ENCODE assay signal across 21 mouse cellular contexts in genomic region chr2:48449165-48449842, GRCm38 (mm10).
DNase-seq lines count a peak whose midpoint lies in the region; ATAC-seq lines count a peak whose summit lies in the region.
"Had no signal": no experiment of that assay in that cellular context is flagged by ENCODE, and none has a peak within 500 bp of the region (broad histone marks: within the 10 kb centered on the region; RNA-seq: fewer than 3 reads in every experiment).

No protein-coding gene starts in this region.

- H3K4me2 ChIP-seq in intestine, embryonic 16.5 days (ENCODE audit: low read depth, low read length): no peak overlapping the region
- H3K4me2 ChIP-seq: embryonic facial prominence, embryonic 13.5 days; heart, embryonic 11.5 days; heart, embryonic 15.5 days; hindbrain, embryonic 15.5 days had no signal

- no peak overlapping the region for H3K4me3 ChIP-seq in brown adipose tissue, adult 24 weeks (ENCODE audit: insufficient read depth, low read depth, low read length)
- no peak overlapping the region for H3K4me3 ChIP-seq in intestine, embryonic 16.5 days (ENCODE audit: low read length)
- H3K4me3 ChIP-seq: embryonic facial prominence, embryonic 13.5 days; heart, embryonic 15.5 days; hindbrain, embryonic 10.5 days; hindbrain, embryonic 15.5 days had no signal

- H3K27me3 ChIP-seq in intestine, embryonic 16.5 days (replicated peaks; ENCODE audit: control insufficient read depth, insufficient read depth, low read length): no peaks in the 10 kb centered on the region
- H3K27me3 ChIP-seq: embryonic facial prominence, embryonic 13.5 days; heart, embryonic 15.5 days; hindbrain, embryonic 15.5 days had no signal

- WGBS in intestine, embryonic 16.5 days: 75% methylated on average over 7 of the region's 7 CpGs

- H3K27ac ChIP-seq in brown adipose tissue, adult 24 weeks (replicated peaks; ENCODE audit: low read depth, low read length): 0 out of 2 replicates have a peak overlapping the region, but pooled peaks have one; percentile 4
- no peak overlapping the region for H3K27ac ChIP-seq in intestine, embryonic 16.5 days (ENCODE audit: low read length)
- H3K27ac ChIP-seq: embryonic facial prominence, embryonic 13.5 days; heart, embryonic 15.5 days; hindbrain, embryonic 10.5 days; hindbrain, embryonic 15.5 days had no signal

- H3K9ac ChIP-seq in intestine, embryonic 16.5 days (ENCODE audit: low read depth, low read length): no peak overlapping the region
- H3K9ac ChIP-seq: embryonic facial prominence, embryonic 13.5 days; heart, embryonic 15.5 days; hindbrain, embryonic 15.5 days had no signal

- peak; percentile 76 for ATAC-seq in megakaryocyte, adult 5-6 weeks (ENCODE audit: poor library complexity, severe bottlenecking)
- ATAC-seq in intestine, embryonic 16.5 days: no peak
- ATAC-seq: forebrain, embryonic 14.5 days; intestine, postnatal 0 days had no signal

- DNase-seq in adrenal gland, adult 8-10 months: peak; percentile 55
- DNase-seq in adrenal gland, adult 18-20 months (ENCODE audit: low spot score in 2 of 2): no peak
- DNase-seq in adrenal gland, postnatal 10 days: peak; percentile 20
- DNase-seq in heart, adult 8-10 months (ENCODE audit: low spot score): no peak
- DNase-seq: cerebellum, adult 11 months; cerebellum, adult 8-10 months; cerebellum, postnatal 25 days; gastrocnemius, postnatal 36 days; heart, adult 18-20 months; heart, postnatal 14 days; kidney, adult 8-10 months had no signal

- no peaks in the 10 kb centered on the region for H3K36me3 ChIP-seq in intestine, embryonic 16.5 days (ENCODE audit: control insufficient read depth, insufficient read depth, low read length)
- H3K36me3 ChIP-seq: embryonic facial prominence, embryonic 13.5 days; heart, embryonic 15.5 days; hindbrain, embryonic 10.5 days; hindbrain, embryonic 15.5 days had no signal

- H3K4me1 ChIP-seq in brown adipose tissue, adult 24 weeks (ENCODE audit: control insufficient read depth, insufficient read depth, insufficient read length, low read length): peaks cover 9% of the 10 kb centered on the region; the same call in 1 of the 2 replicates
- H3K4me1 ChIP-seq in intestine, embryonic 16.5 days (ENCODE audit: control insufficient read depth, insufficient read depth, low read length): no peaks in the 10 kb centered on the region
- H3K4me1 ChIP-seq: embryonic facial prominence, embryonic 13.5 days; heart, embryonic 15.5 days had no signal

- no peaks in the 10 kb centered on the region for H3K9me3 ChIP-seq in intestine, embryonic 16.5 days (ENCODE audit: control insufficient read depth, low read length)
- H3K9me3 ChIP-seq: embryonic facial prominence, embryonic 13.5 days; heart, embryonic 15.5 days; hindbrain, embryonic 10.5 days; hindbrain, embryonic 15.5 days had no signal

Comparison
In these comparisons a context has a peak if more than half of its experiments do, and no peak if none do; other contexts are left out.
1. DNase-seq: peak in adrenal gland, adult 8-10 months (single experiment) and adrenal gland, postnatal 10 days (single experiment); none in adrenal gland, adult 18-20 months (0 of 2) and heart, adult 8-10 months (single experiment).